Mouse (Mus musculus): ENCODE measurements around the gene Spink8. TPM values are rescaled to one million over a fixed set of nuclear protein-coding genes. Genes with fewer than 3 reads are reported as not detected.

Spink8 gene
- polyA plus RNA-seq, 1 experiment from 2014 or later: not detected

- no peak for DNase-seq (ENCODE audit: low spot score)
- Histone ChIP-seq H3K36me3 (ENCODE audit: control insufficient read depth, insufficient read depth, low read length) (no peaks in the 10 kb centered on the region), H3K4me3 (ENCODE audit: low read depth, low read length) (no peak overlapping the region), H3K4me2 (ENCODE audit: low read depth) (no peak overlapping the region), H3K27ac (ENCODE audit: low read depth, low read length) (no peak overlapping the region), H3K27me3 (ENCODE audit: control insufficient read depth, insufficient read depth, low read length) (no peaks in the 10 kb centered on the region), H3K9ac (ENCODE audit: low read length) (no peak overlapping the region), H3K4me1 (ENCODE audit: control insufficient read depth, insufficient read depth, low read length) (no peaks in the 10 kb centered on the region), H3K9me3 (ENCODE audit: control insufficient read depth, low read length) (no peaks in the 10 kb centered on the region)
- no peak for ATAC-seq (ENCODE audit: insufficient read depth, low FRiP score, low TSS enrichment)
- WGBS: 88% methylated on average over 2 of the region's 2 CpGs
Measured at GRCm38 (mm10) chr9:109854341-109854740, 42.3 kb downstream of the Spink8 start.

DNA sequence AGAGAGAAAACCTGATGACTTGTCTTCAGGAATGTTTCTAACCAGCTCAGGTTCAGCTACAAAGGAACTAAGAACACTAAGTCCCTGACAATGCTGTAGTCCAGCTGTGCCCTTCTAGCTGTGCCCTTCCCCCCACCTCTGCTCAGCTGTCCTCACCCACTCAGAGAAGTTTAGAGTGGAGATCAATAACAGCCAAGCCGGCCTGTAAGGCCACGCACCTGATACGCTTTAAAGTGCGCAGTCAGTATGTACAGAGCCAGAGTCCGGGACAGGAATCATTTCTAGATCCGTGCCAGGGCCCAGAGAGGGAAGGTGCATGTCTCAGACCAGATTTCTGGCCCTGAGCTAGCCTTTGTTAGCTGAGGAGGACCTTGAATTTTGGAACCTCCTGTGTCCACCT is 43.9 kb downstream of the Spink8 start:
- 83% methylated on average over 6 of the region's 6 CpGs for WGBS
- Histone ChIP-seq H3K4me1 (ENCODE audit: control insufficient read depth, insufficient read depth, low read length) (no peaks in the 10 kb centered on the region), H3K27ac (ENCODE audit: low read depth, low read length) (no peak overlapping the region), H3K4me2 (ENCODE audit: low read depth) (no peak overlapping the region), H3K36me3 (ENCODE audit: control insufficient read depth, insufficient read depth, low read length) (no peaks in the 10 kb centered on the region), H3K9me3 (ENCODE audit: control insufficient read depth, low read length) (no peaks in the 10 kb centered on the region), H3K4me3 (ENCODE audit: low read depth, low read length) (no peak overlapping the region), H3K27me3 (ENCODE audit: control insufficient read depth, insufficient read depth, low read length) (no peaks in the 10 kb centered on the region), H3K9ac (ENCODE audit: low read length) (no peak overlapping the region)
- ATAC-seq (ENCODE audit: insufficient read depth, low FRiP score, low TSS enrichment): no peak
- no peak for DNase-seq (ENCODE audit: low spot score)

GRCm38 (mm10) chr9:109862397-109863044 is 50.4 kb downstream of the Spink8 start:
- H3K9me3 ChIP-seq (ENCODE audit: control insufficient read depth, low read length): no peaks in the 10 kb centered on the region
- peak; percentile 87 for DNase-seq (ENCODE audit: low spot score)
- ATAC-seq (ENCODE audit: insufficient read depth, low FRiP score, low TSS enrichment): no peak
- no peak overlapping the region for H3K9ac ChIP-seq (ENCODE audit: low read length)
- no peaks in the 10 kb centered on the region for H3K27me3 ChIP-seq (ENCODE audit: control insufficient read depth, insufficient read depth, low read length)
- H3K4me2 ChIP-seq (ENCODE audit: low read depth): 0 out of 2 replicates have a peak overlapping the region, but pooled peaks have one; percentile 2
- no peak overlapping the region for H3K4me3 ChIP-seq (ENCODE audit: low read depth, low read length)
- H3K27ac ChIP-seq (ENCODE audit: low read depth, low read length): no peak overlapping the region
- H3K36me3 ChIP-seq (ENCODE audit: control insufficient read depth, insufficient read depth, low read length): no peaks in the 10 kb centered on the region
- 22% methylated on average over 20 of the region's 20 CpGs for WGBS
- H3K4me1 ChIP-seq (ENCODE audit: control insufficient read depth, insufficient read depth, low read length): no peaks in the 10 kb centered on the region

DNA sequence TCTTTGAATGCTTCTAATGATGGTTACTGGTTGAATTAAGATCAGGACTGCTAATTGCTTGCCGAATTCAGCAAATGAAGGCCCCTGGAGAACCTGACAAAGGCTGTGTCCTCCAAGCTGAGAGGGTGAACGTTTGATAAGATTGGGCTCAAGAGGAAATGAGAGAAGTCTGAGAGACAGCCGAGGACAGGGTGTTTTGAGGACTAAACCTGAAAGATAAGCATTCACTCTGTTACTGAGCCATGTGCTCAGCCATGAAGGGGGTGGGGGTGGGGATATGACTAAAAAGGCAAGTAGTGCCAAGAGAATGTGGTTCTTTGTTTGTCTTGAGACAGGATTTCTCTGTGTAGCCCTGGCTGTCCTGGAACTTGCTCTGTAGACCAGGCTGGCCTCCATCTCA is 51.0 kb downstream of the Spink8 start:
- DNase-seq (ENCODE audit: low spot score) (no peak), ATAC-seq (ENCODE audit: insufficient read depth, low FRiP score, low TSS enrichment) (no peak)
- Histone ChIP-seq H3K4me1 (ENCODE audit: control insufficient read depth, insufficient read depth, low read length) (no peaks in the 10 kb centered on the region), H3K9ac (ENCODE audit: low read length) (no peak overlapping the region), H3K27me3 (ENCODE audit: control insufficient read depth, insufficient read depth, low read length) (no peaks in the 10 kb centered on the region), H3K4me2 (ENCODE audit: low read depth) (no peak overlapping the region), H3K36me3 (ENCODE audit: control insufficient read depth, insufficient read depth, low read length) (no peaks in the 10 kb centered on the region), H3K27ac (ENCODE audit: low read depth, low read length) (no peak overlapping the region), H3K9me3 (ENCODE audit: control insufficient read depth, low read length) (no peaks in the 10 kb centered on the region), H3K4me3 (ENCODE audit: low read depth, low read length) (no peak overlapping the region)
- 71% methylated on average over 3 of the region's 3 CpGs for WGBS

GRCm38 (mm10) chr9:109866218-109866617 is 54.1 kb downstream of the Spink8 start:
- DNase-seq (ENCODE audit: low spot score) (no peak), ATAC-seq (ENCODE audit: insufficient read depth, low FRiP score, low TSS enrichment) (no peak)
- H3K27ac ChIP-seq (ENCODE audit: low read depth, low read length): no peak overlapping the region
- no peak overlapping the region for H3K9ac ChIP-seq (ENCODE audit: low read length)
- 74% methylated on average over 2 of the region's 2 CpGs for WGBS
- no peaks in the 10 kb centered on the region for H3K36me3 ChIP-seq (ENCODE audit: control insufficient read depth, insufficient read depth, low read length)
- H3K9me3 ChIP-seq (ENCODE audit: control insufficient read depth, low read length): no peaks in the 10 kb centered on the region
- H3K4me2 ChIP-seq (ENCODE audit: low read depth): no peak overlapping the region
- H3K27me3 ChIP-seq (ENCODE audit: control insufficient read depth, insufficient read depth, low read length): no peaks in the 10 kb centered on the region
- no peaks in the 10 kb centered on the region for H3K4me1 ChIP-seq (ENCODE audit: control insufficient read depth, insufficient read depth, low read length)
- no peak overlapping the region for H3K4me3 ChIP-seq (ENCODE audit: low read depth, low read length)

GRCm38 (mm10) chr9:109870983-109871572 is 59.0 kb downstream of the Spink8 start:
- H3K4me3 ChIP-seq (ENCODE audit: low read depth, low read length): no peak overlapping the region
- H3K4me2 ChIP-seq (ENCODE audit: low read depth): no peak overlapping the region
- WGBS: 46% methylated on average over 6 of the region's 6 CpGs
- ATAC-seq (ENCODE audit: insufficient read depth, low FRiP score, low TSS enrichment): no peak
- no peaks in the 10 kb centered on the region for H3K9me3 ChIP-seq (ENCODE audit: control insufficient read depth, low read length)
- no peak overlapping the region for H3K9ac ChIP-seq (ENCODE audit: low read length)
- H3K36me3 ChIP-seq (ENCODE audit: control insufficient read depth, insufficient read depth, low read length): no peaks in the 10 kb centered on the region
- no peaks in the 10 kb centered on the region for H3K27me3 ChIP-seq (ENCODE audit: control insufficient read depth, insufficient read depth, low read length)
- no peaks in the 10 kb centered on the region for H3K4me1 ChIP-seq (ENCODE audit: control insufficient read depth, insufficient read depth, low read length)
- DNase-seq (ENCODE audit: low spot score): no peak
- no peak overlapping the region for H3K27ac ChIP-seq (ENCODE audit: low read depth, low read length)

DNA sequence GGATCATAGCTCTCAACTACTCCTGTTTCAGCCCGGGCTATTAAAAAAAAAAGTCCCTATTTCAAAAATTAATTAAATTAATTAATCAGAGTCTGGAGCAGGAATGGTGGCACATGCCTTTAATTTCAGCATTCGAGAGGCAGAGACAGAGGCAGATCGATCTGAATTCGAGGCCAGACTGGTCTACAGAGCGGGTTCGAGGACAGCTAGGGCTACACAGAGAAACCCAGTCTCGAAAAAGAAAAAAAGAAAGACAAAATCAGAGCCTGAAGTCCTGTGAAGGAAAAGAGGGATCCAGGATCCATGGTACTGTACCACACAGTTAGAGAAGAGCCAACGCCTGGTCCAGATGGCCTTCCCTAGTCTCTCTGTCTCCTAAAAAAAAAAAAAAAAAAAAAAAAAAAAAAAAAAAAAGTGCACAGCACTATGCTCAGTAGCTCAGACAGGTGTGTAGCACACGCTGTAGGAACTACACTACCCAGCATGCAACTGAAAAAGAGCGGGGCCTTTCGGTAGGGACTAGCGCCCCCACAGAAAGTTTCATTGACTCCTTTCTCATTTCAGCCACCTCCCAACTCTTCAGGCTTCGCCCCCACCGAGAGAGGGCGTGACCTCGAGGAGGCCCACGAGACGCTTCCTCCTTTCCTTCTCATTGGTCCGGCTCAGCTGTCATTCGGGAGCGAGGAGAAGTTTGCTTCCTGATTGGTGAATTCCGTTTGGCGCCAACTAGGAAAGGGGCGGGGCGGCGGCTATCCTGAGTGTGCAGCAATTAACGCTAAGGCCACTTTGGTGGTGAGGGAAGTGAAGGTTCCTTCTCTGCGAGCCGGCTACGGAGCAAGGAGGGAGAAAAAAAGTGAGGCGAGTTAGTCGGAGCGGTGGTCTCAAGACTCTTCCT is 63.0 kb downstream of the Spink8 start, which contains the start of gene Cdc25a:
Gene Cdc25a, plus strand, starts transcription at position 783 of the 895 bp plus-strand sequence.
- ATAC-seq (ENCODE audit: insufficient read depth, low FRiP score, low TSS enrichment) (peak; percentile 94), DNase-seq (ENCODE audit: low spot score) (peak; percentile 97)
- 7% methylated on average over 33 of the region's 33 CpGs for WGBS
- H3K9ac ChIP-seq (ENCODE audit: low read length): peak within 1 kb of the TSS; percentile 97
- H3K36me3 ChIP-seq (ENCODE audit: control insufficient read depth, insufficient read depth, low read length): peaks cover 10% of the 10 kb centered on the region
- H3K4me3 ChIP-seq (ENCODE audit: low read depth, low read length): peak within 1 kb of the TSS; percentile 97
- no peaks in the 10 kb centered on the region for H3K27me3 ChIP-seq (ENCODE audit: control insufficient read depth, insufficient read depth, low read length)
- H3K4me2 ChIP-seq (ENCODE audit: low read depth): peak within 1 kb of the TSS; percentile 56
- H3K9me3 ChIP-seq (ENCODE audit: control insufficient read depth, low read length): no peaks in the 10 kb centered on the region
- peak within 1 kb of the TSS; percentile 78 for H3K27ac ChIP-seq (ENCODE audit: low read depth, low read length)
- H3K4me1 ChIP-seq (ENCODE audit: control insufficient read depth, insufficient read depth, low read length): peaks cover 7% of the 10 kb centered on the region; the same call in 1 of the 2 replicates

DNA sequence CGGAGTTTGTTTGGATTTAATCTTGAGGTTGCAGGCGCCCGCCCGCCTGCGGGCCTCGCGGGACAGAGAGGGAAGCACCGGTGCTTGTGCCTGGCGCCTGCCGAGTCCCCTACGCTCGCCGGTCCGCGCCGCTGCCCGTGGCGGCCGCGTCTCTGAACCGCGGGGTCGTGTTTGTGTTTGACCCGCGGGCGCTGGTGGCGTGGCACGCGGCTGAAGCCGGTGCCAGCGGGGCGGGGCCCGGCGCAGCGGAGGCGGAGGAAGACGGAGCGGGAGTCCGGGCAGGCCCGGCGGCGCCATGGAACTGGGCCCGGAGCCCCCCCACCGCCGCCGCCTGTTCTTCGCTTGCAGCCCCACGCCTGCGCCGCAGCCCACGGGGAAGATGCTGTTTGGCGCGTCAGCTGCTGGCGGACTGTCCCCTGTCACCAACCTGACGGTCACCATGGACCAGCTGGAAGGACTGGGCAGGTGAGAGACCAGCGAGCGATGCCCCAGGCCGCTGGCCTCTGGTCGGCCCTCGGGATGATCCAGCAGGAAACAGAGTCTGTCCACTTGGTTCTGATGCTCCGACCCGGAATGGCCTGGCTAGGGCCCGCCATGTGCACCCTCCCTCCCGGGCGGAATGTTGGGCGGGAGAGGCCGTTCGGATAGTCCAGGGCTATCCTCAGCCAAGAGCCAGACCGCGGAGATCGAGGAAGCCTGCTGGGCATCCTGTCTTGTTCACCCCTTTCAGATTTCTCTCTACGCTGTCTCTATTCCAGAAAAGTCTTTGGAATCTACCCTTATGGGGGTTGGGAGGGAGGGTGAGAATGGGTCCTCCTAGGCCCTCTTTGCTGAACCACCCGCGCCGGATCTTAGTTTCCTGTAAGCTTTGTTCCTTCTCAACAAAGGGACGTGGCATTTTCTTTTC is 63.9 kb downstream of the Spink8 start:
- Histone ChIP-seq H3K4me1 (ENCODE audit: control insufficient read depth, insufficient read depth, low read length) (peaks cover 7% of the 10 kb centered on the region; the same call in 1 of the 2 replicates), H3K9ac (ENCODE audit: low read length) (peak overlapping the region; percentile 97), H3K4me2 (ENCODE audit: low read depth) (peak overlapping the region; percentile 56), H3K4me3 (ENCODE audit: low read depth, low read length) (peak overlapping the region; percentile 97), H3K27ac (ENCODE audit: low read depth, low read length) (peak overlapping the region; percentile 78), H3K36me3 (ENCODE audit: control insufficient read depth, insufficient read depth, low read length) (peaks cover 16% of the 10 kb centered on the region), H3K27me3 (ENCODE audit: control insufficient read depth, insufficient read depth, low read length) (no peaks in the 10 kb centered on the region), H3K9me3 (ENCODE audit: control insufficient read depth, low read length) (no peaks in the 10 kb centered on the region)
- ATAC-seq (ENCODE audit: insufficient read depth, low FRiP score, low TSS enrichment): peak; percentile 58
- peak; percentile 61 for DNase-seq (ENCODE audit: low spot score)
- under 1% methylated on average over 76 of the region's 76 CpGs for WGBS

All from neural tube, embryonic 11.5 days (tissue).